Mouse (Mus musculus) erythroblast, embryonic 14.5 days (primary cell): ENCODE measurements around the gene Plekha4.

ENCODE experiments used
- GATA1 ChIP-seq: IDR thresholded peaks from 2 replicates; pipeline ENCODE4 v1.6.1; 2012; ENCODE audit warnings: low read length, inconsistent platforms, mixed read lengths
- TAL1 ChIP-seq: IDR thresholded peaks from 3 replicates; pipeline ENCODE4 v1.6.1; 2012; ENCODE audit warnings: low read length, inconsistent platforms, mixed read lengths

DNA sequence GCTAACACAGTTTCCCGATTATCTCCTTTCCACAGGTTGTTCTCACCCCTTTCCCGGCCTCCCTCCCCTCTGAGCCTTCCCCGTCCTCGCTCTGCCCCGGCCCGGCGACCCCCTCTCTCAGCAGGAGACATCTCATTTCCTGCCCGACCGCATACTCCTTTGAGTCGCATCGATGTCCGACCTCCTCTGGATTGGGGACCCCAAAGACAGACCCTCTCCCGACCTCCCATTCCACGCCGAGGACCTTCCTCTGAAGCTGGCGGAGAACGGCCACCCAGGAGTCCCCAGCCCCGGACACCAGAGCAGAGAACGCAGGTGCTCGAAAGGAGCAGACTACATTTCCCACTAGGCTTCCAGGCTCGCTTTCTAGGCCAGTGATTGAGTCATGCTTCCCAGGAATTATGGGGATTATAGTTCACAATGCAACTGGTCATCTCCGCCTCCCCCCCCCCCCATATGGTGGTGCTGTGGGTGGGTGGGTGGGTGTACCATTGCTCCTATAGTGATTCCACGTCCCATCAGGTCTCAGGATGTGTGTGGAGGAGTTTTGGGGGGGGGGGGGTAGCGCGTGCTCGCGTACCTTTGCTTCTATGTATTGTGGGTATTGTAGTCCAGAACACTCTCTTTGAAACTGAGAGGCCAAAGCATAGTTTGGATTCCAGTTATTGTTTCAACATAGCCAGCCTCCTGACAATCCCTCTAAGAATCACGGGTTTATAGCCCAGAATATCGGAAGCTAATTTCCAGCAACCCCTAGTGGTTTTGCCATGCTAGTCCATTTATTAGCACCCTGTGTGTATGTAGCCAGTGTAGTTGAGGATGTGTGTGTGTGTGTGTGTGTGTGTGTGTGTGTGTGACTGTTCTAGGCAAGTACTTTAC is 12.3 kb downstream of the Plekha4 start:
- TF ChIP-seq GATA1 (no peak), TAL1 (no peak)
